Mouse (Mus musculus): ENCODE data around the gene Spns2.

DNA sequence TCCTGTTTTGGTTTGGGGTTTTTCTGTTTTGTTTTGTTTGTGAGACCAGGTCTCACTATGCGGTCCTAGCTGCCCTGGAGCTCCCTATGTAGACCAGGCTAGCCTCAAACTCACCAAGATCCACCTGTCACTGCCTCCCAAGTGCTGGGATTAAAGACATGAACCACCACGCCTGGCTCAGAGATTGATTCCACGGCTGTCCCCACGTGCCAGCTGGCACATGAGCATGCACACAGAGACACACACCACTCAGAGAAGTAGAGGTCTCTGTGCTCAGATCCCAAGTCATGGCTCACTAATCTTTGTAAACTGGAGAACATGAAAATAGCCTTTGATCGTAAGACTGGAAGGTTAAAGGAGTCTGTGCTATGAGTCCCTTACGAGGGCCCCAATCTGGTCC lies 70.7 kb downstream of the Spns2 start:
- TF ChIP-seq GATA1 (IDR thresholded peaks at IDR 0.05; ENCODE audit: borderline replicate concordance, low read length), result no peak
- TF ChIP-seq FLI1 (IDR thresholded peaks at IDR 0.05; ENCODE audit: low read length), result no peak
